Mouse (Mus musculus) kidney, postnatal 0 days (tissue): Measurements from ENCODE around the gene Ttll10. TPM values are rescaled to one million over a fixed set of nuclear protein-coding genes. Genes with fewer than 3 reads are reported as not detected.

Source experiments
- ATAC-seq: fragments of 200-750 bp; cut with Nextera tagmentation; replicated peaks from 2 replicates; pipeline ENCODE4 v1.8.0; 2017; ENCODE audit warnings: low read depth, moderate number of reproducible peaks, moderate TSS enrichment, moderate library complexity; ENCODE audit not compliant: low FRiP score
- DNase-seq: peaks from one replicate; pipeline ENCODE4 v3.0.0-alpha.2; 2016; ENCODE audit warnings: low spot score
- H3K27ac ChIP-seq: fragments of 300-500 bp; sonication (generic); 2 replicates; pipeline ENCODE4 v1.5.1; 2014; ENCODE audit warnings: mild to moderate bottlenecking
- H3K27me3 ChIP-seq: fragments of 300-500 bp; sonication (generic); 2 replicates; pipeline ENCODE4 v1.6.1; 2014; ENCODE audit warnings: low read length, mixed read lengths; ENCODE audit not compliant: insufficient read depth
- H3K36me3 ChIP-seq: fragments of 300-500 bp; sonication (generic); 2 replicates; pipeline ENCODE4 v1.6.1; 2014; ENCODE audit warnings: low read length, mixed read lengths; ENCODE audit not compliant: insufficient read depth
- H3K4me1 ChIP-seq: fragments of 300-500 bp; sonication (generic); replicated peaks from 2 replicates; pipeline ENCODE4 v1.6.1; 2014; ENCODE audit warnings: antibody characterized with exemption, low read length, mixed read lengths; ENCODE audit not compliant: insufficient read depth
- H3K4me2 ChIP-seq: fragments of 300-500 bp; sonication (generic); 2 replicates; pipeline ENCODE4 v1.6.1; 2014; ENCODE audit warnings: mild to moderate bottlenecking, low read length, moderate library complexity, mixed read lengths
- H3K4me3 ChIP-seq: fragments of 300-500 bp; sonication (generic); replicated peaks from 2 replicates; pipeline ENCODE4 v1.5.1; 2014; ENCODE audit warnings: low read depth, low read length
- H3K9ac ChIP-seq: fragments of 300-500 bp; sonication (generic); 2 replicates; pipeline ENCODE4 v1.6.1; 2014; ENCODE audit warnings: low read depth, low read length
- H3K9me3 ChIP-seq: fragments of 300-500 bp; sonication (generic); replicated peaks from 2 replicates; pipeline ENCODE4 v1.6.1; 2016; ENCODE audit warnings: low read length, inconsistent platforms, mixed read lengths
- CTCF ChIP-seq: IDR thresholded peaks from 2 replicates; pipeline ENCODE4 v1.5.1; 2016; ENCODE audit warnings: antibody characterized with exemption, low read depth, mild to moderate bottlenecking, moderate library complexity
- WGBS: fragments of 180-500 bp; shearing (Covaris S2); extraction: QIAGEN DNeasy Blood & Tissue Kit; methylation state at CpG from one replicate; pipeline ENCODE4 v1.1.7; 2014; 5-methylcytosine and 5-hydroxymethylcytosine counted together
- polyA plus RNA-seq: library from polyadenylated mRNA; unstranded; fragments of >200 nt; fragmentation: Nextera tagmentation; extraction: Ambion mirVana; gene quantifications from 2 replicates; pipeline ENCODE4 v1.2.1, GENCODE M21; 2015

Ttll10 gene
- polyA plus RNA-seq, 1 experiment from 2014 or later: 5.6 TPM

DNA sequence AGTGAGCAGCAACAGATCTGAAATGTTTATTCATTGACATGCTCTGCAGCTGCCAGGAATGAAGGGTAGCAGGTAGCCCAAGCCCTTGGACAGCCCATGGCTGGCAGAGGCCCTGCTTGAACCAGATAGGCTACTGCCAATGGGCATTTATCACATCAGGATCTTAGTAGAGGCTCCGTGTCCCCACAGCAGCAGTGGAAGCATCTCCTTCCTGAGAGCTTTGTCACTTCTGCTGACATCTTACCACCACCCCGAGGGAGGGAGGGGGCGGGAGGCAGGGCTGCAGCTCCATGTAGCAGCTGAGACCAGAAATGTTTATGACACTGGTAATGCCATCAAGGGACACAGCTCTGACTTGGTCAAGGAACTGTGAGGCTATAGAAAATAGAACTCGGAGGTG, 26.4 kb downstream of the Ttll10 start:
- H3K4me1 ChIP-seq: peaks cover 16% of the 10 kb centered on the region
- H3K4me3 ChIP-seq: no peak overlapping the region
- TF ChIP-seq CTCF: no peak
- H3K27ac ChIP-seq: peak overlapping the region; percentile 92
- H3K9me3 ChIP-seq: no peaks in the 10 kb centered on the region
- no peak overlapping the region for H3K9ac ChIP-seq
- WGBS: 78% methylated on average over 4 of the region's 4 CpGs
- H3K27me3 ChIP-seq: no peaks in the 10 kb centered on the region
- 0 out of 2 replicates have a peak, but pooled peaks cover 3% of the 10 kb centered on the region for H3K36me3 ChIP-seq
- H3K4me2 ChIP-seq: no peak overlapping the region
- no peak for DNase-seq
- no peak for ATAC-seq

- no peaks in the 10 kb centered on the region for H3K27me3 ChIP-seq
- peak overlapping the region; percentile 47 for H3K4me3 ChIP-seq
- peaks cover 16% of the 10 kb centered on the region for H3K4me1 ChIP-seq
- no peak for TF ChIP-seq CTCF
- H3K9me3 ChIP-seq: no peaks in the 10 kb centered on the region
- 0 out of 2 replicates have a peak, but pooled peaks cover 3% of the 10 kb centered on the region for H3K36me3 ChIP-seq
- ATAC-seq (peak; percentile 80), DNase-seq (peak; percentile 94)
- WGBS: under 1% methylated on average over 24 of the region's 24 CpGs
- peak overlapping the region; percentile 53 for H3K9ac ChIP-seq
- peak overlapping the region; percentile 92 for H3K27ac ChIP-seq
- peak overlapping the region; percentile 60 for H3K4me2 ChIP-seq
Measured at GRCm38 (mm10) chr4:156031593-156032391, 27.4 kb downstream of the Ttll10 start.

DNA sequence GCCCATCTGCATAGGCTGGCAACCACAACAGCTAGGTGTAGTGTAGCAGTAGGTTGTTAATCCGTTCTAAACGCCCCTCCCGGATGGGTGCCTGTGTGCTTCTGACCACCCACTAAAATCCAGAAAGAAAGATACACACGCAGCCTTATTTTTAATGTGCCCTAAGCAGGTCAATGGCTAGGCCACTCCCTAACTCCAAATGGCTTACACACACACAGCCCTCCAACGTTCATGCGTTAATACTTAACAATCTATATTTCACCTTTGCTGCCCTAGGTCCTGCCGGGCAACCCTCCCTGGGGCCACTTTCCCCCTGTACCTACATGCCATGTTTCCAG, 28.0 kb downstream of the Ttll10 start:
- no peaks in the 10 kb centered on the region for H3K9me3 ChIP-seq
- H3K9ac ChIP-seq: peak overlapping the region; percentile 53
- no peak for TF ChIP-seq CTCF
- H3K27ac ChIP-seq: peak overlapping the region; percentile 92
- ATAC-seq: peak; percentile 6; the same call in 1 of the 2 replicates
- DNase-seq: no peak
- WGBS: 6% methylated on average over 7 of the region's 7 CpGs
- no peaks in the 10 kb centered on the region for H3K27me3 ChIP-seq
- peak overlapping the region; percentile 60 for H3K4me2 ChIP-seq
- peaks cover 18% of the 10 kb centered on the region for H3K4me1 ChIP-seq
- 0 out of 2 replicates have a peak, but pooled peaks cover 3% of the 10 kb centered on the region for H3K36me3 ChIP-seq
- peak overlapping the region; percentile 47 for H3K4me3 ChIP-seq

DNA sequence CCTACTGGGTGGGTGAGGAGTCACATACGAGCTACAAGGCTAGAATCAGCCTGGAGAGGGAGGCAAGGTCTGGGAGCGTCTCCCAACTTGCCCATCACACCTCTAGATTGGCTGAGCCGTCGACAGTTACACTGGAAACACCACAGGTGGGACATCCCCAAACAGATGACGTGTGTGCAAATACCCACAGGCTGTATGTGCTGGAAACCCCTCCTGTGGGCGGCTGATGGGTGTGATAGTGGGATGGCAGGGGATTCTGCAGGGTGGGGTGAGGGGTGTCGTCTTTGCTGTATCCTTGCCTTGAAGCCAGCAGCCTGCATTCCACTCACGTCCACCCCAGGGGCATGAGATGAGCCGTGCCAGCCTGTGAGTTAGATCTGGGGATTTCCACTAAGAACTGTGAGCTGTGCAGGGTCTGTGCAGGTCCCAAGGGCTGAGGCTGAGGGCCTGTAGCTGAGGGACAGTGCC, 28.5 kb downstream of the Ttll10 start:
- H3K27ac ChIP-seq: peak overlapping the region; percentile 92; the same call in 1 of the 2 replicates
- TF ChIP-seq CTCF: peak; percentile 25; the same call in 1 of the 2 replicates
- DNase-seq: no peak
- peak overlapping the region; percentile 53 for H3K9ac ChIP-seq
- ATAC-seq: no peak
- peak overlapping the region; percentile 47 for H3K4me3 ChIP-seq
- H3K4me2 ChIP-seq: peak overlapping the region; percentile 60
- 55% methylated on average over 9 of the region's 9 CpGs for WGBS
- H3K27me3 ChIP-seq: no peaks in the 10 kb centered on the region
- no peaks in the 10 kb centered on the region for H3K9me3 ChIP-seq
- H3K36me3 ChIP-seq: 0 out of 2 replicates have a peak, but pooled peaks cover 3% of the 10 kb centered on the region
- H3K4me1 ChIP-seq: peaks cover 23% of the 10 kb centered on the region

GRCm38 (mm10) chr4:156028580-156028979, 30.6 kb downstream of the Ttll10 start:
- Histone ChIP-seq H3K4me1 (peaks cover 24% of the 10 kb centered on the region), H3K9me3 (no peaks in the 10 kb centered on the region), H3K27me3 (no peaks in the 10 kb centered on the region), H3K4me3 (no peak overlapping the region), H3K27ac (no peak overlapping the region), H3K9ac (no peak overlapping the region), H3K4me2 (no peak overlapping the region), H3K36me3 (0 out of 2 replicates have a peak, but pooled peaks cover 3% of the 10 kb centered on the region)
- no peak for DNase-seq
- WGBS: 87% methylated on average over 7 of the region's 7 CpGs
- no peak for TF ChIP-seq CTCF
- ATAC-seq: no peak

- H3K27me3 ChIP-seq: no peaks in the 10 kb centered on the region
- WGBS: 37% methylated on average over 4 of the region's 4 CpGs
- H3K9ac ChIP-seq: 0 out of 2 replicates have a peak within 1 kb of the TSS, but pooled peaks have one; percentile 27
- ATAC-seq: 0 out of 2 replicates have a peak, but pooled peaks have one; percentile 14
- no peak within 1 kb of the TSS for H3K27ac ChIP-seq
- H3K4me1 ChIP-seq: peaks cover 14% of the 10 kb centered on the region
- DNase-seq: peak; percentile 40
- no peaks in the 10 kb centered on the region for H3K9me3 ChIP-seq
- TF ChIP-seq CTCF: peak; percentile 51
- H3K36me3 ChIP-seq: 0 out of 2 replicates have a peak, but pooled peaks cover 3% of the 10 kb centered on the region
- H3K4me3 ChIP-seq: no peak within 1 kb of the TSS
- H3K4me2 ChIP-seq: 0 out of 2 replicates have a peak within 1 kb of the TSS, but pooled peaks have one; percentile 10
Measured at GRCm38 (mm10) chr4:156026013-156026412, 33.2 kb downstream of the Ttll10 start, which contains the start of gene Tnfrsf18. TSS of gene Tnfrsf18 (plus strand) at chr4:156026164.
